Mouse (Mus musculus) neural tube, embryonic 10.5 days (tissue): ENCODE results near the gene Drc7.

Experiments used
- DNase-seq: peaks from one replicate; pipeline ENCODE4 v3.0.0-alpha.2; 2017; ENCODE audit warnings: low spot score; ENCODE audit errors: extremely low spot score

Gene Drc7

DNA sequence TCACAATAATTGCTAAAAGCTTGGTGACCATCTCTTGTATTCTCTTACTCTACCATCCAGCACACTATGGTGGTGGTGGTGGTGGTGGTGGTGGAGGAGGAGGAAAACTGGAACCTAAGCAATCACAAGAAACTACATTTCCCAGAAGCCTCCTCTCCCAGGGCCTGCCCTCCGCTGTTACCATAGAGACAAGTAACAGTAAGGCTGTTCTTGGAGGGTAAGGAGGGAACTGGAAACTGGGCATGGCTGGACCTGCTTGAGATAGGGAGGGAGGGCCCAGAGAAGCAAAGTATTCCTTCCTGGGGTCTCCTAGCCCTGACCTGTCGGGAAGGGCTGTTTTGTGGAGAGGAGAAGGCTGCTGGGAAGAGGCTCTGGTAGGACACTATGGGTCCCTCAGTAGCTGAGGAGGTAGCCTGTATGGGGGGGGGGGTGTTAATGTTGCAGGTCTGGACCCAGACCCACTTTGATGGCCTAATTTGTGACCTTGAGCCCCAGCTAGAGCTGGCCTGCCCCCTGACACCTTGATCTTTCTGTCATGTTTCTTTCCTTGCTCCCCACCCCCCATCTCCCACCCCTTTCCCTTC, at the start of gene Drc7:
Gene Drc7 (plus strand): TSS at position 177 of the 584 bp plus-strand sequence.
- no peak for DNase-seq

DNA sequence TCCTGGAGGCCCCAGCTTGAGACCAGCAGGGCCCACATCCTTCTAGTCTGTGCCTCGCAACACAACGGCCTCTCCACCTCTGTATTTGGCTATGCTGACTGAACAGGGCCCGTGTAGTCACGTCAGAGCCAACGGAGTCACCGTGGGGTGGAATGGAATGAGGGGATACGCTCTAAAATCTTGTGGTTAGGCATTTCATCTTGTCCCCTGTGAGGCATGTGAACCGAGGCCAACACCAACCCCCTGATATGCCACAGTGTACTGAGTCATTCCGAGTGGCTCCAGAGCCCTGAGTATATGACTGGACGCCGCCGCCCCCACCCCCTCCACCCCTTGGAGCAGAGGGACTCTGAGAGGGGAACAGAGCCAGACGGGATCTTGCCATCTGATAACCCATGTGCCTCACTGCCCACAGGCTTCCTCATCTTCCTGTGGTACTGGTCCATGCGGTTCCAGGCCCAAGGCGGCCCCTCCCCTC, 42.4 kb upstream of the Drc7 start:
- no peak for DNase-seq

DNA sequence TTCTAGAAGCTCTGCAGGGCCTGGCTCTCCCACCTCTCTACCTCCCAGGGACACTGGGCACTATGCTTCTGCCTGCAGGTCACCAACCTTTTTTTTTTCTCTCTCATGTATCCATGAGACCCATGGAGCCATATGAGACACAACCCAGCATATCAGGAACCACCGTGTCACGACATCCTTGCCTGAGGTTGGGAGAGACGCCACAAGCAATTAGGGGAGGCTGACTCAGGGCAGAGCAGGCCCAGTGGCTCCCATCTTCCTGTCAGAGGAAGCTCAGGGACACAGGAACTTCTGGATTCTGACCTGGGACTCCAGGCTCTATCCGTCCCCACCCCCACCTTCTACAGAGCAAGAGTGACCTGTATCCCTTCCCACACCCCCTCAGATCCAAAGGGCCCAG, 39.0 kb upstream of the Drc7 start:
- DNase-seq = no peak

DNA sequence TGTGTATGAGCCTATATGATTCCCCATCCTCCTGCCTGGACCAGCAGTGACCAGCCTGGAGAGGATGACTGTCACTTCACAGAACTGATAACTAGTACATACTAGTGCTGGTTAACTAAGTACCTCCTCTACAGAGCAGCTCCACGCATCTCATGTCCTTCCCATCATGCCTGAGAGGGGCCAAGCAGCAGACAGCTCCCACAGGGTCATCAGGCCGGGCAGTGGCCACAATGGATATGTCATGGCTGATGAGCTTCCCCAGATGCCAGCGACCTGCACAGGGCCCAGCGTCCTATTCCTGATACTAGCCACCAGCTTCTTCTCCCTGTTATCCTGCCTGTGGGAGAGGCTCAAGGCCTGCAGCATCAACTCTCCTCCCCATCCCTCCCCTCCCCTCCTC, 38.2 kb upstream of the Drc7 start:
- DNase-seq = no peak

DNA sequence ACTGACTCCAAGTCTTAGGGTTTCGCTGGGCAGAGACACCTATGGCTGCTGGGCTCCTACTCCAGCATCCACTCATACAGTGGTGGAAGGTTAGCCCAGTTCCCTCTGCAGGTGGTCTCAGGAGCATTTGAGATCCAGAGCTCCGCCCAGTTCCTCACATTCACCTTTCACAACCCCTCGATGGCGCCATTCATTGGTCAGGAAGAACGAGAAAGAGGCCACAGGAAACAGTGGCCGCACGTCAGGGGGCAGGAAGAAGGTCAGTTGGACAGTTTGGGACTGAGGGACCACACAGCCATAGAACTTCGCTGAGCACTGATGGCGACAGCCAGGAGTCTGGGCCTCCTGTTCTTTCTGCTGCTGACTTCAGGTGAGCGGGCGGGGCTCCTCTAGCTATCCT, 37.5 kb upstream of the Drc7 start, which contains the start of gene Adgrg3:
Gene Adgrg3 (plus strand): TSS at position 242 of the 400 bp plus-strand sequence.
- no peak for DNase-seq

GRCm38 (mm10) chr8:95017969-95018635, 36.8 kb upstream of the Drc7 start:
- no peak for DNase-seq

- no peak for DNase-seq
These were observed 34.6 kb upstream of the Drc7 start for GRCm38 (mm10) chr8:95020293-95020777.

DNA sequence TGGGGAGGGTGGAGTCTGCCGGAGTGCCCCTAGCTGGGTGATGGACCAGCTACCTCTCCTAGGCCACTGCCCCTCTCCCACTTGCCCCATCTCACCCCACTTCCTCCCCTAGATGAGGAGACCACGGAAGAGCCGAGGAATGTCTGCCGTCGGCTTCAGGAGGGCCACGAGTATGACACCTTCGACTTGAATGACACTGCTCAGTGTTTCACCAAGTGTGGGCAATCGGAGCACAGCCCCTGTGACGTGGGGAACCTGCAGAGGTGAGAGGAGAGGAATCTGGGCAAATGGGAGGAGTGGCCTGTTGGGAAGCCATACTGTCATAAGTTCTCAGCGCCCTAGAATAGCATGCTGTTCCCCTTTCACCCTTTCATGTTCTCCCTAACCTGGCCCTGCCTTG, 34.1 kb upstream of the Drc7 start:
- no peak for DNase-seq

- DNase-seq = no peak
These were observed 31.7 kb upstream of the Drc7 start for GRCm38 (mm10) chr8:95023201-95023600.

DNA sequence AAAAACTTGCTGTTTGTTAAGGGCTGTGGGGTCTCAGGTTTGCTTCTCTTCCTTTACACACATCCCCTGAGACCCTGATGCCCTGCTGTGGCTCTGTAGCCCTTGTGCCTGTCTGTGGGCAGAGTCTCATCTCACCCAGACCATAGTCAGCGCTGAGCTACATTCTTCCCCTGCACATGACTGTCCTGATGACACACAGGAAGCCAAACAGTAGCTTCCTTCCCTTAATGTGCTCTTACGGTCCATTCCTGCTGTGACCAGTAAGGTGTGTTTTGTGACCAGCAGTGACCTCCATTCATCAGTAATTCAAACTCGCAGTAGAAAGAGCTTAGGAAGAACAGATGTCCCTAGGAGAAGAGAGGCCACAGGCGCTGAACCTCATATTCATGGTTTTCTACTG, 30.5 kb upstream of the Drc7 start:
- DNase-seq = no peak

DNA sequence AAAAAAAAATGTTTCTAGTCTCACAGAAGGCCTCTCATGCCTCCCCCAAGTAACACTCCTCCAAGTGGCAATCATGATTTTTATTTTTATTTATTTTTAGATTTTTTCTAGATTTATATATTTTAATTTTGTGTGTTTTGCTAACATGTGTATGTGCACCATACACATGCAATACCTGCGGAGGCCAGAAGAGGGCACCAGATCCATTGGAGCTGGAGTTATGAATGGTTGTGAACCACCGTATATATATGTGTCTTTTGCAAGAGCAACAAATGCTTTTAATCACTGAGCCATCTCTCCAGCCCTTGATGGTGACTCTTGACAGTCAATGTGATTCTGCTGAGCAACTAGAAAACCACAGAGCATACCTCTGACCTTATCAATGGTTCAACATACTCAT, 29.5 kb upstream of the Drc7 start:
- no peak for DNase-seq

DNA sequence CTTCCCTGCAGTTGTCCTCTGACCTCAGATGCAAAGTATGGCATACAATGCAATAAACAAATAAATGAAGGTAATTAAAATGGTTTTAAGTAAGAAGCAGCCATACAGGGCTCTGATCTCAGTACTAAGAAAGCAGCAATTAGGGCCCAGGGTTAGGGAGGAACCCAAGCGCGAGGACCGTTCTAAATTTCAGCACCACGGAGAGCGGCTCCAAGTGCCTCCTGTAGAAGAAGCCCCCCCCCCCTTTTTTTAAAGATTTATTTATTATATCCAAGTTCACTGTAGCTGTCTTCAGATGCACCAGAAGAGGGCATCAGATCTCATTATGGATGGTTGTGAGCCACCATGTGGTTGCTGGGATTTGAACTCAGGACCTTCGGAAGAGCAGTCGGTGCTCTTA, 26.5 kb upstream of the Drc7 start:
- peak; percentile 36 for DNase-seq

DNA sequence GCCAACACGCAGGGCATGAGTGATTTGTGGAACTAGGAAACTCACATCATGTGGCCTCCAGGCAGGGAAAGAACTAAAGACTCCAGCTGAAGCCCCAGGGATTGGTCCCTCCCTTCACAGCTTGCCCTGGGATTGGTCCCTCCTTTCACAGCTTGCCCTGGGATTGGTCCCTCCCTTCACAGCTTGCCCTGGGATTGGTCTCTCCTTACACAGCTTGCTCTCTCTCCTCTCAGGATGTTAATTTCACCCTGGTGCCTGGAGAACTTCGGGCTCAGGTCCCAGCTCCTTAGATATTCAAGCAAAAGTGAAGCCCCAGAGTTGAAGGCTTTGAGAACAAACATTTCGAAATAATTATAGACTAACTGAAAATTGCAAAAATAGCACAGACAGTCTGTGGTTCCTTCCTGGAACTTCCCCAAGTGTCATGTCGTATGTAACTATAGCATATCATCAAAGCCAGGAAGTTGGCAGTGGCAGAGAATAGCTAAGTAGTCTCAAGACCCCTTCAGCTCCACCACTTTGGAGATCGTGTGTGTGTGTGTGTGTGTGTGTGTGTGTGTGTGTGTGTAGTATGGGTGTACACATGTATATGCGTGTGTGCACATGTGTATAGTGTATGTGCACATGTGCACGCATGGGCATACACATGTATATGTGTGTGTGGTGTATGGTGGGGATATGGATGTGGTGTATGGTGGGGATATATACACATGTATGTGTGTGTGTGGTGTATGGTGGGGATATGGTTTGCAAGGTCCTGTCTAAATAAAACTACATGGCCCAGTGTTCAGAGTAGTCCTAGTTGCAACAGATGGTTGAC, 17.6 kb upstream of the Drc7 start:
- no peak for DNase-seq

- DNase-seq = no peak
These were observed 12.8 kb upstream of the Drc7 start for GRCm38 (mm10) chr8:95041883-95042784.

DNA sequence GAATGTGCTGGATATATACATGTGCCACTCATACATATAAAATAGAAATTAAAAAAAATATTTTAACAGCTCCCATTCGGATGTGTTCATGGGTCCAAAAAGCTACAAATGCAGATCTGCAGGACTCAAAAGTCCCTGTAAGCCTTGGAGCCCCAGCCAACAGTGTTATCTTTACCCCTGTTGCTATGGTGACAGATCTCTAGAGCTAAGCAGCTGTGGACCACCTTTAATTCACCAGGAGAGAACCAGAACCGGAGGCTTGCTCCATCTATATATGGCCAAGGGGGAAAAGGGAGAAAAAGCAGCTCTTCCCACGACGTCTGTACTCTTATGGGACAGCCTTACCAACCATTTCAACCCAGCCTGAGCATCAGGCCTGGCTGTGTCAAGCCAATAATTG, 10.1 kb upstream of the Drc7 start:
- DNase-seq = no peak

DNA sequence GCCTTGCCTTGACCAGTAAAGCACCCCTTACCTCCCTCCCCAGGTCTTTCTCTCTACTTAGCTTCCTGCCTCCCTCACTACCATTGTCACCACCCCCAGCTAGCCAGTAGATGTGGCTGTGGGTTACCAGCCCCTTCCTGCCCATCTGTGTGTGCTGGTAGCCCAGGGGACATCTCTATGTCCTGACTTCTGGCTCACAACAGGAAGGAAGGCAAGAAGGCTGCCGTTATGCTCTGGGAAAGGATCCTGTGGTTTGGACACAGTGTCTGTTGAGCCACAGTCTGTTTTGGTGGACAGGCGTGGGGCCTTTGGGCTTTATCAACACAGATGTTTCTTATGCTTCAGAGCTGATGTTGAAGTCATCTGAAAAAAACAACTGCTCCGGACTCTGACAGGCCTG, 7.9 kb upstream of the Drc7 start:
- DNase-seq = no peak

- DNase-seq = no peak
These were observed 6.8 kb upstream of the Drc7 start for GRCm38 (mm10) chr8:95047884-95048680.

DNA sequence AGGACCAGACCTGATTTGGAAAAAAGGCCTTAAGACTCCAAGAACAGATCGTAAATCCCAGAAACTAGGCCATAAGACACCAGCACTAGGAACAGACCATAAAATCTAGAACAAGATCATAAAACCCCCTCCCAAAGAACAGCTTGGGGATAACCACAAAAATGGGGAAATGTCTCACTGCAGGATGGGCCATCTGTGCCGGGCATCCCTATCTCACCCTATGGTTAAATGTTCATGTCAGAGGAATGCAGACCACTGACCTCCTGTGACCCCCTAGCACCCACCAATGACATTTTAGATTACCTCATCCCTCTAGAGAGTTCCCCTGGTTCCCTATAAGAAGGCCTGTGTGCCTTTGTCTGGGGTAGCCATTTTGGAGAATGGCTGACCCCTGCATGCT, 5.3 kb upstream of the Drc7 start:
- no peak for DNase-seq

GRCm38 (mm10) chr8:95054438-95054837, 465 bp upstream of the Drc7 start:
- no peak for DNase-seq

DNA sequence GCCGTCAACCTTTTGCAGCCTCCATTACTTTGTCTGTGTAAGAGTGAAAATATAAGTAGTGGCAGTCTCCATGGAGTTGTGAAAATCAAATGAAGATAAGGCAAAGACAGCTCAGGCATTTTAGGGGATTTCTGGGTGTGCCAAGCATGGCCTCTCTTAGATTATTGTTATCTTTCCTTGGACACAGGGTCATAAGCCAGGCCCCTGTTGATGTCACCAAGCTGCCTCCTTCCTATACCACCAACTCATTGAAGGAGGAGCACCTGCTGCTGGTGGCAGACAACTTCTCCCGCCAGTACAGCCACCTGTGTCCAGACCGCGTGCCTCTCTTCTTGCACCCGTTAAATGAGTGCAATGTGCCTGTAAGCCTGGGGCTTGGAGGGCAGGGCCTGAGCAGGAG, 1.5 kb downstream of the Drc7 start:
- DNase-seq = no peak
